Mouse (Mus musculus) gastrocnemius, postnatal 25 days (tissue): ENCODE data around the gene Prr7. TPM values are rescaled to one million over a fixed set of nuclear protein-coding genes. Genes with fewer than 3 reads are reported as not detected.

Source experiments
- DNase-seq: peaks from one replicate; pipeline ENCODE4 v3.0.0; 2022
- total RNA-seq, 2 experiments: library from RNA; stranded (reverse); gene quantifications; 1 replicate in 1 of 2; 2 replicates in 1 of 2; pipeline ENCODE4 v1.2.3; 2021

The Prr7 gene
- total RNA-seq, 2 experiments from 2014 or later, result 0.51 to 0.79 TPM

DNA sequence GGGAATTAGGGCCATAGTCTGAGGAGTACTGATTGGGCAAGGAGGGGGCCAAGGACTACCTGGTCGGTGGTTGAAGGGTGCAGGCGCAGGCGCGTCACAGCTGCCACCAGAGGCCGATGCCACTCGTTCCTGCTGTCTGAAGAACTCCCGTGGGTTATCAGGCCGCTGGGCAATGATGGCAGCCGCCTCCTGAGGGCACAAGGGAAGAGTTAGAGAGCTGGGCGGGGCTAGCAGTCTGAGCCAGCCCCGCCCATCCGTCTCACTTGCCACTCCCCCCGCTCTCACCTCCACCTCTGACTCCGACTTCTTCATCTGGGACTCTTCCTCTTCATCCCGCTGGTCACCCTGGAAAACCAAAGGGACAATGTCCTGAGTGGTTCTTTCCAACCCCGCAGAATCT lies 13.4 kb downstream of the Prr7 start:
- no peak for DNase-seq

DNA sequence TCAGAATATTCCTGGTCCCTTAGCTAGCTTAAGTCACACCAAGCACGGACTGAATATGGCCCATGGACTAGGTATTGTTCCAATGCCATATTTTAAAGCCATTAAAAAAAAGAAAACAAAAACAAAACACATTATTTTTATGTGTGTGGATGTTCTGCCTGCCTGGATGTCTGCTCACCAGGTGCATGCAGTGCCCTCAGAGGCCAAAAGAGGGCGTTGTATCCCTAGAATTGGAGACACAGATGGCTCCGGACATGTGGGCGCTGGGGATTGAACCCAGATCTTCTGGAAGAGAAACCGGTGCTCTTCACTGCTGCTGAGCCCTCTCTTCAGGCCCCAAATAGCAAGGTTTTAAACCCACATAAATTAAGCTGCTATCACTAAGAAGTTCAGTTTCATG lies 14.0 kb downstream of the Prr7 start:
- no peak for DNase-seq

DNA sequence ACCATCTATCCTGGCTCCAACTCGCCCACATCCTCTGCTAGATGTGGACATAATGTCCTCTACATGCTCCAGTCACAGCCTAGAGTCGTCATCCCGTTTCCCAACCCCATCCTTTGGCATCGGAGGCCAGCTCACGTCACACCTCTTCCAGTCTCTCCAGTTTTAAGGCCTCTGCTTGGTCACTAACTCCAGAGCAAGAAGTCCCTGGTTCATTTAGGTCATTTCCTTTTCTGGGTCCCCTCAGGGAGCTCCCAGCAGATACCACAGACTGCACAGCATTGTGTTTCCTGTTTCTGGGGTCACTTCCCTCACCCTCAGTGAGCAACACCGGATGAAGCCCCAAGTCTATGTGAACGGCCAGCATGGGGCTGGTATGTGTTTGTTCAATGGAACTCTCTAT lies 14.9 kb downstream of the Prr7 start:
- peak; percentile 29 for DNase-seq

DNA sequence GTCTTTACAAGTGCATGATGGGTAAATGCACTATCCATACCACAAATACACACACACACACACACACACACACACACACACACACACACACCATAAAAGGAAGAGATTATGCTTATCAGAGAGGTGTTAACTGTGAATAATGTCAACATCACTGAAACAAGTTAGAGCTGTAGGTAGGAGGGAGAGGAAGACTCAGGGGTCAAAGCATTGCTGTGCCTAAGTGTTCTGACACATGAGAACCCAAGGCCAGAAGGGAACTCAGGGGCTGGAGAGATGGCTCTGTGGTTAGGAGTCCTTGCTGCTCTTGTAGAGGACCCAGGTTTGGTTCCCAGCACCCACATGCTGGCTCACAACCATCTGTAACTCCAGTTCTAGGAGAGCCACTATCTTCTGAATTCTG lies 15.9 kb downstream of the Prr7 start:
- DNase-seq, result no peak

DNA sequence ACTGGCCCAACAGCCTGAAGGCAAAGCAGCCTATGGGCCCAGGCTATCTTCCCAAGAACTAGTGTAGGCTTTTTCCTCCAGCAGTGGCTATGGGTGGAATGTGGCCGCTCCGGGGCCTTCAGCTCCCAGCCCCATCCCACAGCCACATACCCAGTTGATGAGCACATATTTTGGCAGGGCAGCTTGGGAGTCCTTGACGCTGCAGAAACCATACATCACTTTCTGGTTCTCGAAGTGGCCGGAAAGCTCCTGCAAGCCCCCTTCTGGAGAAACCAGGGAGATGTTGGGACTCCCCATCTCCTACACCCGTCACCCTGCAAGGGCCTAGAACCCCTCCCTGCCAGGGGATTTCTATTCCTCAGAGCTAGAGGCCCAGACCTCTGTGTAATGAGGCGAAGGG lies 18.5 kb downstream of the Prr7 start:
- DNase-seq, result no peak

DNA sequence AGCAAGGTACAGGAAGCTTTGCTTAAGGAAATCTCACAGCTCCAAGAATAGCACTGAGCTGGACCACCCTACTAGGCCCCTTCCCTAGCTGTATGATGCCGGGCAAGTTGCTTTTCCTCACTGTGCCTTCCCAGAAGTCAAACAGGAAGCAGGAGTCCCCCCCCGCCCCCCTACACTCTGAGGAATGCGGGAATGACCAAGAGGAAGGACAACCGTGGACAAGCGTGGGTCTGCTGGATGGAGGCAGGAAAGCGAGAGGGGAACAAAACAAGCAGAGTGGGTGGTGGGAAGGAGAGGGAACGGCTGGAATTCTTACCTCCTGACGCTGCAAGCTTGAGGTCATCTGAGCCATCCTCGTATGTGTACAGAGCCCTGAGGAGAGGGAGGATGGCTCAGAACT lies 19.0 kb downstream of the Prr7 start:
- no peak for DNase-seq

DNA sequence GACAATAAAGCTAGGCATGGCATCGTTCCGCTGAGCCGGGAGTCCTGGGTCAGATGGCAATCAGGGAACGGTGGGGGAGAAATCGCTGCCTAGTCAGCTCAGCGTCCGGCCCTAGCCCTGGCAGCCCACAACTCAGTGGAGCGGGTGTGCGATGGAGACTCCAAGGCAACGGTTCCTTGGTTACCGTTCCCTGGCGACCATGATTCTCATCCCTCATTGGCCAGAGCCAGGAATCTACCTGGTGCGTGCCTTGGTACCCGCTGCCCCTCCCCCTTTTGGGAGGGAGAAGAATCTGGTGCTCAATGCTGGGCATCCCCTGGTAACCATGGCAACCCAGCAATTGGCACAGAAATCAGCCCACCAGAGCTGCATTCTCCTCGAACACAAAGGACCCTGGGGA lies 19.5 kb downstream of the Prr7 start:
- DNase-seq, result no peak

DNA sequence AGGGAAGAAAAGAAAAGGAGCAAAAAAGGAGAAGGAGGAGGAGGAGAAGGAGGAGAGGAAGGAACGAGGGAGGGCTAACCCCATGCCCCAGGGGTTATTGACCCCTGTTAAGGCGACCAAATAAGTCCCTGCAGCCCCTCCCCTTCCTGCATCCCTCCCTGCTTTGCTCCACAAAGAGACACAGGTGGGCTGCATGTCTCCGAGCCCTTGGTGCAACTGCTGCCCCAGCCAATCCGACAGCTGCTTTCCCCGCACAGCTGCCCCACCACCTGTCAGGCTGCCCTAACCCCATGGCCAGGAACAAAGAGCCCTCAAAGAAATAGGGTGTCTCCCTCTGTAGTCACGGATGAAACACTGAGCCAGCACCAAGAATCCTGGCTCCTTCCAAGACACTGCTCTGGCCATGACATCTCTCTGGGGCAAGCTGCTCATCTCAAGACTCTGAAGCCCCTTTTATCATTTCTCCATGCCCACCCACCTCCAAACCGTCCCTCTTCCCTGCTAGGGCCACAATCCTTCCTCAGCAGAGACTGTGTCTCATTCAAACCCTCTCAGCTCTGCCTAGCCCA lies 20.5 kb downstream of the Prr7 start:
- DNase-seq, result no peak

DNA sequence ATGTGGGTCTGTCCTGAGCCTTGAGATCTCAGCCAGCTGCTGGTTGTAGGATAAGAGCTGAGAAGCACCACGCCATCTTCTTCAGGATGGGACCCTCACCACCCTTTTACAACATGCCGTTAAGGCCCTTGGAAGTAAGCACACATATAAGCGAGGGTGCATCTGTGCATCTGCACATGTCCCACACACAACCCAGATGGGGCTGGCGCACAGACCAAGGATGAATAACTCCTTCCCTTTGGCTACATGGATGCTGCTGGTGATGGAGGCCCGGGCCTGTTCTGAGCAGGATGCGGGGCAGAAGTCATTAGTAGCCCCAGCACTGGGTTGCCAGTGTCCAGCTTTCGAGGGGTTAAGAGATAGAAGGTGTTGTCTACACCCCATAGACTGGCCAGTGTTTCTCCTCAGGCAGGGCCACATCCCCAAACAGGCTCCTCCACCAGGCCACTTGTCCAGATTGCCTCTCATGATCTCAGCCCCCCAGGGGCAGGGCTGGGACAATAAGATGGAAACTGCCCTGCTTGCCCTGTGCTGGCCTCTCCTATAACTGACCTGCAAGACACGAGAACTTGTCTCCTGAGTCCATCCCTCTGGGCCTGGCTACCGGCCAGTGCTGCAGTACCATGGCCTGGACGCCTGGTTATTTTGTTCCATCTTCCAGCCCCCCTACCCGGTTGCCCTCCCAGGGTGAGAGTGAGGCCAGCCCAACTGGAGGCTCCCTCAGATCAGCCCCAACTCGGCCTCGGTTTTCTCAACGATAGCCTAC lies 22.1 kb downstream of the Prr7 start:
- DNase-seq, result peak; percentile 47

DNA sequence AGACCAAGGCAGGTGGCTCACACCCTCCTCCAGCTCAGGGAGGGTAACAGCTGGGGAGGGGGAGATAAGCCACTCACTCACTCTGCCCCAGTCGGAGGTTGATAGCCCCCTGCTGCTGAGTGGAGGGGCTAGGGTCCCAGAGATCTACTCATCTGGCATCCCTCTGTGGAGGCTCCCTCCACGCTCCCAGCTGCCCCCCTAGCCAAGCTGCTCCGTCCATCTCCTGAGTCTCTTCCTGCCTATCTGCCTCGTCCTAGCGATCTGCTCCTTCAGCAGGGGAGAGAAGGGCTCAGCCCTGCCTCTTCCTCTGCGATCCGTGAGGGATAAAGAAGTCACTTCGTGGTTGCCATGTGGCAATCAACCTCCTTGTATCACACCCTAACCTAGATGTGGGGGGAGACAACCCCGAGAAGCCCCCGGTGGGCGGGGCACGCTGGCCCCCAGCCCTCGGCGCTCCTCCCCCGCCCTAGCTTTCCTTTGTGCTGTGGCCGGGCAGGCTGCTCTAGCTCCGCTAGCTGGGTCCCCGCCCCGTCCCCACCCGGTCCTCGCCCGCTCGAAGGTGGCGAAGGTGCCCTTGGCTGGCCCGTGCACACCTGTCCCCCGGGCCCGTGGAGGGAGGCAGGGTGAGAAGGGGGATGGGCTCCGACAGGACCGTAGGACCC lies 23.0 kb downstream of the Prr7 start:
- DNase-seq, result no peak

DNA sequence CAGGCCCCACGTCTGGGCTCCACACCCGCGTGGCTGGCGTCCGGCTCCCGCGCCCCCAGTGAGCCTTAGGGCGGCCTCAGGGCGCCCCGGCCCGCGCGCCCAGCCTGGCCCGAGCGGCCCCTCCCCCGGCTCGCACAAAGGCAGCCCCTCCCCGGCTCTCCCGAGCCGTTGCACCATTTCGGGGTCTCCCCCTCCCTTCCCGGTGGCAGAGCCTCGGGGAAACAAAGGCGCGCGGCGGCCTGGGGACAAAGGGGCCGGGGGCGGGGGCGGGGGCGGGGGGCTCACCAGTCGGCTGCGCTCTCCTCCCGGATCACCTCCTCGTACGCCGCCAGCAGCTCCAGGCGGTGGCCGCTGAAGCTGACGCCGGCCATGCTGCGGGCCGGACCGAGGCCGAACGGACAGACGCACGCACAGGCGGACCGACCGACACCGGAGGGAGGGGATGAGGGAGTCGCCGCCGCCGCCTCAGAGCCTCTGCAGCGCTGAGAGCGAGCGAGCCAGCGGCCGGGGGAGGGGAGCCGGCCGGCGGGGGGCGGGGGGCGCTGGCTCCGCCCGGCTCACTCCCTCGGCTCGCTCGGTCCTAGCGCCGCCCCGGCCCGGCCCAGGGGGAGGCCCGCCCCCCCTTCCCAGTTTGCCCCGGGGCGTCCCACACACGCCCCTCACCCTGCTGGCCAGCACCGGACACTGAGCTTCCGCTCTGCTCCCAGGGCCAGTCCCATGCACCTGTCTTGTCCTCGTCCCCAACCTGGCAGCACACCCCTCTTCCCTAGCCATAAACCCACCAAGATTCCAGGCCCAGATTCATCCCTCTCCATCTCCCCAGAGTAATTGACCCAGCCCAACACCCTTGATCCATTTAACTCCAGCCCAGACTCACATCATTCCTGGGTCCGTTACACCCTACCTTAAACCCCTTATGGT lies 23.8 kb downstream of the Prr7 start, which contains the start of gene Dbn1:
TSS of gene Dbn1 (minus strand) at position 534 of the 921 bp plus-strand sequence.
- peak; percentile 70 for DNase-seq

DNA sequence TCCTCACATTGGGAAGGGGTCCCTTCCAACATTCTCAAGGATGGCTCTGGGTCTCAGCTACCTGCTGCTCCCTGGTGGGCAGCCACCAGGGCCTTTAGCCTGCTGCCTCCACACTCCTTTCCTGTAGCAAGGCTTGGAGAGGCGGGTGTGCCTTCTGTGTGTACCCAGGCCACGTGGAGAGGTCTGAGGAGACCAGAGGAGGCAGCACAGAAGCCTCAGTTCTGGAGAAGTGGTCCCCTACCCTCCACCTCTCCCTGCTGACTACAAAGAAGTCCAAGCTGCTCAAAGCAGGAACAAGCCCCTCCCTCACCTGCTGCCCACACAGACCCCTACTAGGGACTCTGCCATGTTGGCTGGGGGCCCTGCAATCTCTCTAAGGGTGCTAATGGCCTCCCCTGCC lies 30.2 kb downstream of the Prr7 start:
- no peak for DNase-seq

DNA sequence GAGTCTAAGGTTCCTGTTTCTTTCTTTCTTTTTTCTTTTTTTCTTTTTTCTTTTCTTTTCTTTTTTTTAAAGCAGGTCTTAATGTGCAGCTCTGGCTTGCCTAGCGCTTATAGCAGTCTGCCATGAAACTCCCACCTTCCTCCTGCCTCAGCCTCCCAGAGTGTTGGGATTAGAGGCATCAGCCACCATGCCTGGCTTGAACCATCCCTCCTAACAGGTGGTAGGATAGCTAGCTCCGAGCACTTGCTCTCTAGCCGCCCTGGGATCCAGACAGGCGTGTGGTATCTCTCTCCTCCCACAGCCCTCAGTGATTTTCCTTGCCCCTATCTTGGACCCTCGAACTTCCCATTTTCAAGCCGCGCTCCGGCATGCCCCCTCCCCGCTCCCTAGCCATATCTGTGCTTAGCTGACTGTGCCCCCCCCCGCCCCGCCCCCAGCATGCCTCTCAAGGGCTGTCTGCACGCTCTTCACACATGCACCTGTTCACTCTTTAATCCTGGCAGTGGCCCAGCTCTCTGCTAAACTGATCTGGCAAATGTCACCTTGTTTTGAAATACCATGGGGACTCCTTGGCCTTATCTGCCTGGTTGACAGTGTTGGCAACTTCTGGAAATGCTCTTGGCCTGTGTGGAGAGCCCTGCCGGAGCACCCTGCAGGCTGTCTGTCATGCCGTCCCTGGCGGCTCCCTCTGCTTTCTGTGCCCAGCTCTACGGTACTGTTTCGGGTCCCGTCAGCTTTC lies 31.0 kb downstream of the Prr7 start:
- peak; percentile 78 for DNase-seq

DNA sequence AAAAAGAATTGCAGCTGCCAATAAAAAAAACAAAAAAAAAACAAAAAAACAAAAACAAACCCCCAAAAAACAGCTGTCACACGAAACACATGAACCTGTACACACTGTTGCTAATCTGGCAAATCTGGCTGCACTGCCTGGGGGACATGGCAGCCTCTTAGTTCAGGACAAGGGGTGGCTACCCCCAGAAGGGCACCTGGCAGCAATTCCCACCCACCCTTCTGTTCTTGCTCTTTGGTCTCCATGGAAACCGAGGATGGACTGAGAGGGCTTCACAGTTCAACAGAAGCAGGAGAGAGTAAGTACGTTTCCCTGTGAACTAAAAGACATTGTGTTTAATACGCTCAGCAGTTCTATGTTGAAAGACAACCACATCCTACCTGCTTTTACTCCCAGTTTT lies 31.6 kb downstream of the Prr7 start:
- no peak for DNase-seq

DNA sequence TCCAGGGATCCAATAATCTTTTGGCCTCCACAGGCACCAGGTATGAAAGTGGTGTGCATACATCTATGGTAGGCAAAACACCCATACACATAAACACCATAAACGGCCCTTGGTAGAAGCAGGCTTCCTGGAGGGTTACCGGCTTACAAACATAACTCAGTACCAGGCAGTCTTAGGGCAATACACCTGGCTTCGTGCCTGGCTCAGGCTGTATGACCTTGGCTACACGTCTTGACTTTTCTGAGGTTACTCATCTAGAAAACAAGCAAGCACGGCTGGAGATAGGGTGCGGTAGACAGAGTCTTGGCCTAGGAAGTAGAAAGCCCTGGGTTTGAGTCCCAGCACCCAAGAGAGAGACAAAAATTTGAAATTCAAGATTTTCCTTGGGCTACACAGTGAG lies 32.6 kb downstream of the Prr7 start:
- DNase-seq, result no peak

DNA sequence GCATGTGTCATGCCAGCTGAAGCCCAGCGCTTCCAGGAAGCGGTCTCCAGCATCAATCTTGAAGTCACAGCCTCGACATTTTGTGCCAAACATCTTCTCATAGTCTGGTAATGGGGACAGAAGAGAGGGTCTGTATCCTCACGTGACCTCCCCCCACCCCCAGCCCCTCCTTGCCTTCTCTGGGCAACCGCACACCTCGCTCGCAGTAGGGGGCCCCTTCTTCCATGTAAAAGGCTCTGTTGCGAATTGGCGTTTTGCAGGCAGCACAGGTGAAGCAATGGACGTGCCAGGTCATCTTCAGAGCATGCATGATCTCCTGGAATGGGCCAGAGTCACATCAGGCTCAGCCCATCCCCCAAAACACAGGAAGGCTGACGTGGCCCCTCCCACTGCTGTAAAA lies 34.8 kb downstream of the Prr7 start:
- DNase-seq, result no peak

DNA sequence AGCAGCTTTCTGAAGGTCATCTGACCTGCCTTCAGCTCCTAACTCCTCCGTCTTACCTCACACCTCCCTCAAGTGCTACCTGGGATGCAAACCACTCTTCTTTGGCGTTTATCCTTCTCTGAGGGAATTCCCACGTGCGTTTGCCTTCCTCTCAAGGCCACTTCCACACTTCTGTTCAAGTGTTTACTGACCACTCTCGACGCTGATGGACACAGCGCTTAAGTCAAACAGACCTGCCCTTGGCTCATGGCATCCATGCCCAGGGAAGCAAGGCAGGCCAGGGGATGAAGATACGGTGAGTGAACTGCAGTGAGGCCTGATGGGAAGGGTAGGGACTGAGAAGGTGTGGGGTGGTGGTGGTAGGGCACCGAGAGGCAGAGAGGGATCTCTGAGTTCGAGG lies 36.5 kb downstream of the Prr7 start:
- no peak for DNase-seq

DNA sequence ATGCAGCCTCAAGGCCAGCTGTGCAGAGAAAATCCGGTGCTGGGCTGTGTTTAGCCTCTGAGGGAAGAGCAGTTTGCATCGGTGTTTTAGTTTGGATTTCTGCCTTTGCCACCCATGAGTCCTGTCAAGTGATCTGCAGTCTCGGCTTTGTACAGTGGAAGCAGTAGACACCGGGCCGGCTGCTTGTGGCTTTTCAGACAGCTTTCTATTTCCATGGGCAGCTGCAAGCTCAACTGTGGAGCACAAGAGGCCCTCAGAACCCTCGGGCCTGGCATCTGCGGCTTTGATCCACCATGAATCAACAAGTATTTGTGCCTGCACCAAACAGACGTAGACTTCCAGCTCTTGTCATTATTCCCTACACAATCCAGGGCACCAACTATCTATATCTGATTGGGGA lies 38.3 kb downstream of the Prr7 start:
- no peak for DNase-seq

DNA sequence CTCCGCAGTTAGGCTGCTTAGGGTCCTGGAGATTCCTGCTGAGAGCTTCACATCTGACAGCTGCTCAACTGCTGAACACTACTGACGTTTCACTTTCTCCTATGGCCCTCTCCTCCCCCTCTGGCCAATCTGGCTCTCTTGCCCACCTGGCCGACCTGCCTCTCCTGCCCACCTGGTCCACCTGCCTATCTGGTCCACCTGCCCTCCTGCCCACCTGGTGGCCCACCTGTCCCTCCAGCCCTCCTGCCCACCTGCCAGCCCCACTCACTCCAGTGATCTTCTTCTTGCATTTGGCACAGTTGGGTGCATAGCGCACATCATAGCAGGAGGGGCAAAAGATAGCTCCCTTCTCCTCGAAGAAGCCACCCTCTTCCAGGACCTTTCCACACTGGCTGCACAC lies 40.3 kb downstream of the Prr7 start:
- DNase-seq, result no peak

DNA sequence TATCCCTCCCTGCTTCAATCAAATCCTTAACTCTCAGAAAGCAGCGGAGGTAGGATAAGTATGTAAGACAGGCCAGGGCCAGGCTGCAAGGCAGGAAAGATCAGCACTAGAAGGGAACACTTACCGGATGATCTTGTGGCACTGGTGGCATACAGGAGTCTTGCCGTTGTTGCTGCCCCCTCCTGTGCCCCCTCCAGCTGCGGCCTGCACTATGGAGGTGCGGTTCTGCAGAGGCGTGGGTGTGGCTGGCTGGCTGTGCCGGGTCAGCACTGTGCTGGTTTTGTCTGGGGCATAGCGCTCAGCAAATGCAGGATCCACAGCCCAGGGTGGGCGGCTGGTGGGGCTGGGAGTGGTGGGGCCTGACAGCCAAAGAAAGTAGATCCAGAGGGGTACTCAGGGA lies 41.7 kb downstream of the Prr7 start:
- no peak for DNase-seq

DNA sequence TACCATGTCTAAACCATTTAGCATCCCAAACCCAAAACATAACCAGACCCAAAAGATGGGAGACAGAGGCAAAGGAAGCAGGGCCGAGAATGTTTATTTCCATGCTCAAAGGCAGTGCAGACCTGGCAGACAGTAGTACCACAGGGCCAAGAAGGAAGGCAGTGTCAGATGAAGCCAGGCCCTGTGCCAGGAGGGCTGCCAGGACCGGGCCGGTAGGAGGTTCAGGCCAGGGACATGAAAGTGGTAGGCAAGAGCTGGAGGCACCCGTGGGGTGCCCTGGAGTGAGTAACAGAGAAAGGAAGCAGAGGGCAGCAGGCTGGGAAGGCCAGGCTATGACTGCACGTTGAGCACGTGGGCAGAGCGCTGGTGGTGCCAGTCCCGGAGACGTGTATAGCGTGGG lies 42.6 kb downstream of the Prr7 start:
- peak; percentile 74 for DNase-seq

DNA sequence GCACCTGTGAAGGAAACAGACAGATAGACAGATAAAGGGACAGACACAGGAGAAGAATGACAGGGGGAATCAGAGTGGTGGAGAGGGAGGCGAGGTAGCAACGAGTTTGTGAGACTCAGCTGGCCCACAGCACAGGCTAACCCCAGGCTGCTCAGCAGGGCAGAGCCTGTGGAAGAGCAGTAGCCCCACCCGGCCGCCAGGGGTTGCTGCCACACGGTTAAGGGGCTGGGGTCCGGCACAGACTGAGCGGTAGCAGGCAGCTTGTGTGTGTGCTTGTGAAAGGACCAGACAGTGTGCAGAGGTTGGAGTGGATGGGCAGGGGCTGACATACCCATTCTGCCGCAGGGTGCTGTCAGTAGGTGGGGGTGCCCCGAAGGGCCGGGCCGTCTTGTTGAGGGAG lies 43.8 kb downstream of the Prr7 start:
- no peak for DNase-seq
